Mouse (Mus musculus): ENCODE results near the gene Arid1b.

DNA sequence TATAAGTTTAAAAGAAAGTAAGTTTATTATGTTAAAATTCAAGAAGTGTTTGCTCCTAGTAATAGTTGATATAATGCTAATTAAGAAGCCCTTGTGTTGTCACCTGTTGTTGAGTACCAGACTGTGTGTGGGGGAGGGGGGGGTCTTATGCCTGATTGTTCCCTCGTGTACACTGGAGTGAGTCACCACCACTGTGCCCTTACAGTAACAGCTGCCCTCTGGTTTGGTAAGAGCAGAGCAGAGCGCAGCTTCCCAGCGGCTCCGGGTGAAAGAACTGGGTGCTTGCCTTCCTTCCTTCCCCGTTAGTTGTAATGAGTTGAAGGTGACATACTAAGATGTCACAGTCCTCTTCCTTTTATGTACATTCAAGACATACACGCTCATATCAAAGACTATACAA, 271.5 kb downstream of the Arid1b start:
- TF ChIP-seq CTCF (conservative IDR thresholded peaks at IDR 0.05; ENCODE audit: low read length) = no peak
- TF ChIP-seq POU5F1 (IDR thresholded peaks at IDR 0.05; ENCODE audit: borderline replicate concordance, low read length) = no peak

Measured in E14TG2a.4 (cell line).